Mouse (Mus musculus) lung, postnatal 0 days (tissue): ENCODE results near the gene Tbx4. TPM values are rescaled to one million over a fixed set of nuclear protein-coding genes. Genes with fewer than 3 reads are reported as not detected.

Experiments
- ATAC-seq: fragments of 200-750 bp; cut with Nextera tagmentation; 2 replicates; pipeline ENCODE4 v1.8.0; 2017; ENCODE audit warnings: moderate library complexity
- DNase-seq: peaks from one replicate; pipeline ENCODE4 v3.0.0-alpha.2; 2016; ENCODE audit warnings: low spot score
- H3K27ac ChIP-seq: fragments of 300-500 bp; sonication (generic); 2 replicates; pipeline ENCODE4 v1.5.1; 2014; ENCODE audit warnings: antibody characterized with exemption, mild to moderate bottlenecking, low read length, mixed read lengths
- H3K27me3 ChIP-seq: fragments of 300-500 bp; sonication (generic); replicated peaks from 2 replicates; pipeline ENCODE4 v1.6.1; 2014; ENCODE audit warnings: low read length, mixed read lengths; ENCODE audit not compliant: insufficient read depth
- H3K36me3 ChIP-seq: fragments of 300-500 bp; sonication (generic); 2 replicates; pipeline ENCODE4 v1.6.1; 2014; ENCODE audit warnings: low read length, mixed read lengths; ENCODE audit not compliant: insufficient read depth
- H3K4me1 ChIP-seq: fragments of 300-500 bp; sonication (generic); 2 replicates; pipeline ENCODE4 v1.6.1; 2014; ENCODE audit warnings: antibody characterized with exemption, low read depth, low read length, mixed read lengths; ENCODE audit not compliant: insufficient read depth
- H3K4me2 ChIP-seq: fragments of 300-500 bp; sonication (generic); replicated peaks from 2 replicates; pipeline ENCODE4 v1.6.1; 2014; ENCODE audit warnings: low read depth, mild to moderate bottlenecking, low read length, moderate library complexity, mixed read lengths
- H3K4me3 ChIP-seq: fragments of 300-500 bp; sonication (generic); 2 replicates; pipeline ENCODE4 v1.5.1; 2014; ENCODE audit warnings: low read depth, low read length
- H3K9ac ChIP-seq: fragments of 300-500 bp; sonication (generic); replicated peaks from 2 replicates; pipeline ENCODE4 v1.6.1; 2014; ENCODE audit warnings: low read depth, mild to moderate bottlenecking
- H3K9me3 ChIP-seq: fragments of 300-500 bp; sonication (generic); 2 replicates; pipeline ENCODE4 v1.6.1; 2016; ENCODE audit warnings: low read length, mixed read lengths
- CTCF ChIP-seq: IDR thresholded peaks from 2 replicates; pipeline ENCODE4 v1.5.1; 2016; ENCODE audit warnings: antibody characterized with exemption, mild to moderate bottlenecking
- EP300 ChIP-seq: IDR thresholded peaks from 2 replicates; pipeline ENCODE4 v1.6.1; 2016; ENCODE audit warnings: antibody characterized with exemption, mild to moderate bottlenecking, control low read depth
- WGBS: fragments of 180-500 bp; shearing (Covaris S2); extraction: QIAGEN DNeasy Blood & Tissue Kit; methylation state at CpG from one replicate; pipeline ENCODE4 v1.1.7; 2014; 5-methylcytosine and 5-hydroxymethylcytosine counted together
- polyA plus RNA-seq: library from polyadenylated mRNA; unstranded; fragments of >200 nt; fragmentation: Nextera tagmentation; extraction: Ambion mirVana; gene quantifications from 2 replicates; pipeline ENCODE4 v1.2.1, GENCODE M21; 2015

Gene Tbx4
- polyA plus RNA-seq, 1 experiment from 2014 or later, result 48.5 TPM

DNA sequence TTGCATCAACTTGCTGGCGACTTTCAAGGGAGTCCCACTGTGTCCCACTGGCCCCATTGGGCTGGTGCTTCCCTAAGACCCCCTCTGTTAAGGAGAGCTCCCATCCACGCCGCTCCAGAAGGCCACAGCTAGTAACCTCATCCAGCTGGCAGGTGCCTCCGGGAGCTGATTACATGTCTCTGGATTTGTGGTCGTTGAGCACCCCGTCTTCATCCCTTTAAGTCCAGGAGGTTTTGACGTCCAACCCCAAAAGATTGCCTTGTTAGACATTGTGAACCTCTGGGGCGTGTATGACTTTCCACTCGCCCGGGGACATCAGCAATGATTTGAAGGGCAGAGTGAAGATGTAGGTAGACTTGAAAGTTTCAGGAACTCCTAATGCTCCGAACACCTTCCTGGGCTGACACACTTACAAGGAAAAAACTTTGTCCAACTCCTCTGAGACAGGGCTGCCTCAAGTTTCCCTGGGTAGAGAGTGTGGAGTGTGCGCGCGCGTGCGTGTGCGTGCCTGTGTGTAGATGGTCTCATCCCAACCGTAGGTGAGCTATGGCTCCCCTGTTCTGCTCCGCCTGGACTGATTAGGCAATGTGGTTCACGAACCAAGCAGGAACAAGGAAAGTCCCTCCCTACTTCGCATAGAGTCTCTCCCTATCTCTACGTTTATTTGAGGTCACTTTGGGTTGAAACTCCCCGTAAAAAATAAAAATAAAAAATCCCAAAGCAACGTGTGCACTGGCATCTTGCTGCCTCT lies 43.5 kb upstream of the Tbx4 start:
- Histone ChIP-seq H3K9ac (peak overlapping the region; percentile 84), H3K4me3 (peak overlapping the region; percentile 17; the same call in 1 of the 2 replicates), H3K4me1 (peaks cover 14% of the 10 kb centered on the region; the same call in 1 of the 2 replicates), H3K27me3 (peaks cover 21% of the 10 kb centered on the region), H3K4me2 (peak overlapping the region; percentile 80), H3K27ac (peak overlapping the region; percentile 97), H3K36me3 (peaks cover 12% of the 10 kb centered on the region; the same call in 1 of the 2 replicates), H3K9me3 (no peaks in the 10 kb centered on the region)
- TF ChIP-seq CTCF, result no peak
- no peak for TF ChIP-seq EP300
- no peak for DNase-seq
- no peak for ATAC-seq
- WGBS, result 8% methylated on average over 24 of the region's 24 CpGs

DNA sequence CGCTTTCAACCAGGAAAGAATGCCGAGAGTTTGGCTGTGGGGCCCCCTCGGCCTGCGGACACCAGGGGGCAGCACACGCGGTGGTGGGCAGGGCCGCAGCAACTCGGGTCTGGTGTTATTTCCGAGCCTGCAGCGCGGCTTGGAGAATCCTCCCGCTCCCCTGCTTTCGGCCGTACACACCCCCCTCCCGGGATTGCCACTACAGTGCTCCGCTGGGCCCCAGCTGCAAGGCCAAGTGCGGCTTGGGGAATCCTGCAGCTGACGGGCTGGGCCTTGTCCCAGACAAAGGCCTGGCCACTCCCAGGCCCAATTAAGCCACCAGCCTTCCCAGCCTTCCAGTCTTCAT lies 42.9 kb upstream of the Tbx4 start:
- Histone ChIP-seq H3K4me1 (peaks cover 14% of the 10 kb centered on the region; the same call in 1 of the 2 replicates), H3K9me3 (no peaks in the 10 kb centered on the region), H3K9ac (peak overlapping the region; percentile 45; the same call in 1 of the 2 replicates), H3K27ac (peak overlapping the region; percentile 97), H3K4me3 (peak overlapping the region; percentile 47), H3K4me2 (peak overlapping the region; percentile 80), H3K27me3 (peaks cover 21% of the 10 kb centered on the region), H3K36me3 (peaks cover 12% of the 10 kb centered on the region; the same call in 1 of the 2 replicates)
- ATAC-seq (peak; percentile 24), DNase-seq (peak; percentile 93)
- TF ChIP-seq EP300 (peak; percentile 32; the same call in 1 of the 2 replicates), CTCF (peak; percentile 93)
- WGBS, result 2% methylated on average over 18 of the region's 18 CpGs

DNA sequence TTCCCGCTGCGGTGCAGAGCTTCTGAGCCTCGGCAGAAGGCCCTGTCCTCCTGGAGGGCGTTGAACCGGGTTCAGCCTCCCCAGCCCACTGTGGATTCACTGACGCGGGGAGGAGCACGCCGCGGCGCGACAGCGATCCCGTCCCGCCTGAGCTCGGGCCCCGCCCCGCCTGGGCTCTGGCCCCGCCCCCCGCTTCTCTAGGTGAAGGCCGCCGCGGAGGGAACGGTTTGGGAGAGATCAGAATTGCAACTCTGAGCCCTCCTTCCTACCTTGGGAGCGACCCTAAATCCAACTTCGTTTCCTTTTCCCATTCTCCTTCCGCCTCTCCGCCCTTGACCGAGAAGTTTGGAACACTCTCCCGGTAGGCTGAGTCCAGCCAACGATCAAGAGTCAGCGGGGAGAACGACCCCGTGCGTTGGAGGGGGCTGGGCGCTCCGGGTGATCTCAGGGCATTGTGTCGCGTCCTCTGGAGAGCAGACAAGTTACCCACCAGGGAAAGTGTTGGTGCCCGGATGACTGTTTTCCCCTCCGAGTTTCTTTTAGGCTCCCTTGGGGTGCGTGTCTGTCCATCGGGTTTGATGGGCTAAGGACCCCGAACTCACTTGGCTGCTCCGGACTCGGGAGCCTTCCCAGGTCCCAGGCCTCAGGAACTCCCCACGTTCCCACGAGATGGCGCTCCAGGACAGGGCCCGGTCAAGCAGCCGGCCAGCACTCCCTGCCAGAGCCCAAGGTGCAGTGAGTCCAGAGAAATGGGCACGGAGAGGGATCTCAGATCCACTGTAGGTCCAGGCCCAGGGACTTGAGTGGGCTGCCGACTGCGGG lies 41.9 kb upstream of the Tbx4 start:
- ATAC-seq (peak; percentile 46), DNase-seq (peak; percentile 93)
- Histone ChIP-seq H3K27ac (peak overlapping the region; percentile 97), H3K27me3 (peaks cover 17% of the 10 kb centered on the region), H3K4me2 (peak overlapping the region; percentile 80), H3K36me3 (peaks cover 12% of the 10 kb centered on the region; the same call in 1 of the 2 replicates), H3K9me3 (no peaks in the 10 kb centered on the region), H3K4me3 (peak overlapping the region; percentile 47), H3K9ac (peak overlapping the region; percentile 45), H3K4me1 (peaks cover 14% of the 10 kb centered on the region; the same call in 1 of the 2 replicates)
- WGBS, result under 1% methylated on average over 54 of the region's 54 CpGs
- TF ChIP-seq CTCF (peak; percentile 94), EP300 (no peak)

DNA sequence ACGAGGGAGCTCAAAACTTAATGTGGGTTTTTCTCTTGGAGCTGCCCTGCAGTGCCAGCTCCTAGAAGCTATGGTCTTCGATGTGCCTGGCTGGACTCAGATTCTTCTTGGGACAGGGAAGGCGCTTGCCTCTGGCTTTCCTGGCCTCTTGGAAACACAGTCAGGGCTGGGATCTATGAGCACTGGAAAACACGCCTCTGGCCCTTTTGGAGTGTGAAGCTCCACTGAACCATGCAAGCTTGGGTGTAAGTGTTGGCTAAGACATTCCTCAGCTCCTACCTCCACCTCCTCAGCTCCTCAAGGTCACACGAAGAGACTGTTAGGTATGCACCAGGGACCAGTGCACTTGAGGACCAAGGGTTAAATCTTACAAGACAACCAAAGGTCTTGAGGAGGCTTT lies 41.3 kb upstream of the Tbx4 start:
- Histone ChIP-seq H3K9ac (peak overlapping the region; percentile 1; the same call in 1 of the 2 replicates), H3K4me1 (peaks cover 14% of the 10 kb centered on the region; the same call in 1 of the 2 replicates), H3K9me3 (no peaks in the 10 kb centered on the region), H3K27ac (peak overlapping the region; percentile 97), H3K4me3 (peak overlapping the region; percentile 47; the same call in 1 of the 2 replicates), H3K4me2 (peak overlapping the region; percentile 80), H3K36me3 (peaks cover 10% of the 10 kb centered on the region; the same call in 1 of the 2 replicates), H3K27me3 (peaks cover 13% of the 10 kb centered on the region; the same call in 1 of the 2 replicates)
- TF ChIP-seq CTCF (no peak), EP300 (no peak)
- DNase-seq (peak; percentile 25), ATAC-seq (no peak)
- WGBS, result 35% methylated on average over 5 of the region's 5 CpGs

DNA sequence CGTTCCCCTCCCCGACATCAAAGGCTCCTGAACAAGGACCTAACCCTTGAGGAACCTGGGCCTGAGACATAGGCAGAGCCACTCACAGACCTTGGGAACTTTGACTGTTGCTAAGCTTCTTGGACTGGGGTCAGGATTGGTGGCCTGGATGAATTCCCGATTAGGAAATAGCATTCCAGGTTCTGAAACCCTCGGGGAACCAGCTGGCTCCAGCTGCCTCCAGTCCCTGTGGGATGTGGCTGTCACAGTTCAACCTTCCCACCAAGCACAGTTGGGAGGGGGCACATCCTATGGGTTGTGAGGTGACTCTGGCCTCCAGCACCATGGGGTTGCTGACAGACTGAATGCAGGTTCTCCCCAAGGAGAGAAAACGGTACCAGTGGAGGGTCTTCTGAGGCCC lies 40.3 kb upstream of the Tbx4 start:
- Histone ChIP-seq H3K27ac (peak overlapping the region; percentile 97), H3K27me3 (peaks cover 5% of the 10 kb centered on the region; the same call in 1 of the 2 replicates), H3K4me3 (no peak overlapping the region), H3K9ac (0 out of 2 replicates have a peak overlapping the region, but pooled peaks have one; percentile 16), H3K4me2 (no peak overlapping the region), H3K36me3 (0 out of 2 replicates have a peak, but pooled peaks cover under 1% of the 10 kb centered on the region), H3K9me3 (no peaks in the 10 kb centered on the region), H3K4me1 (peaks cover 14% of the 10 kb centered on the region; the same call in 1 of the 2 replicates)
- ATAC-seq, result peak; percentile 54
- WGBS, result 40% methylated on average over 5 of the region's 5 CpGs
- peak; percentile 62 for TF ChIP-seq EP300
- TF ChIP-seq CTCF, result no peak
- DNase-seq, result peak; percentile 89

DNA sequence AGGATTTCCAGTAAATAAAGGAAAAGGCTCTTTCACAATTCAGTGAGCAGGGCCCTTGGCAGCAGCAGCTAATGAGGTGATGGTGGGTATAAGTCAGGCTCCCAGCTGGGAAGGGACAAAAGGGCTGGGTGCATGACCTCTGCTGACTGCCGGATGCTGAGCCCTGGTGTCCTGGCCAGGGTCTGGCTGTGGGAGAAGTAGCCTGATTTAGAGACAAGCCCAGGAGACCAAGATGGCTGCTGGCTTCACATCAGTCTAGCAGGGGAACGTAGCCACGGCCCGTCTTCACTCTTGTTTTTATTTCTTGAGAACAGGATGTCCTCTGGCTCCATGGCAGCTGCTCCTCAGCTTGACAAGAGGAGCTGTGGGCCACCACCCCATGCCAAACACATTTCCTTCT lies 39.7 kb upstream of the Tbx4 start:
- whole genome bisulfite sequencing, result 38% methylated on average over 4 of the region's 4 CpGs
- peak; percentile 95 for DNase-seq
- peak; percentile 65 for ATAC-seq

More for the DNA sequence above, 39.7 kb upstream of the Tbx4 start:
- H3K27ac ChIP-seq, result peak overlapping the region; percentile 97
- peaks cover 13% of the 10 kb centered on the region; the same call in 1 of the 2 replicates for H3K4me1 ChIP-seq
- H3K4me2 ChIP-seq, result no peak overlapping the region
- H3K9me3 ChIP-seq, result no peaks in the 10 kb centered on the region
- no peaks in the 10 kb centered on the region for H3K36me3 ChIP-seq
- TF ChIP-seq EP300, result peak; percentile 86
- TF ChIP-seq CTCF, result no peak
- no peak overlapping the region for H3K4me3 ChIP-seq
- no peak overlapping the region for H3K9ac ChIP-seq
- H3K27me3 ChIP-seq, result no peaks in the 10 kb centered on the region; the same call in 1 of the 2 replicates
